Mouse (Mus musculus) v-Abl transformed pro-B cells (cell line): Measurements from ENCODE around the gene Prcc.
"Not testable (repeated sequence)": the region's sequence is repeated elsewhere in the genome, so short reads cannot be mapped to it uniquely, and the experiment has no call there.

Source experiments
- in situ Hi-C, 2 experiments: fragments of 400-800 bp; cut with MboI; formaldehyde crosslinking; loops; one replicate each; pipeline ENCODE4 v1.15.1; 2025; ENCODE audit not compliant: unreplicated experiment in 2 of 2

Gene Prcc

DNA sequence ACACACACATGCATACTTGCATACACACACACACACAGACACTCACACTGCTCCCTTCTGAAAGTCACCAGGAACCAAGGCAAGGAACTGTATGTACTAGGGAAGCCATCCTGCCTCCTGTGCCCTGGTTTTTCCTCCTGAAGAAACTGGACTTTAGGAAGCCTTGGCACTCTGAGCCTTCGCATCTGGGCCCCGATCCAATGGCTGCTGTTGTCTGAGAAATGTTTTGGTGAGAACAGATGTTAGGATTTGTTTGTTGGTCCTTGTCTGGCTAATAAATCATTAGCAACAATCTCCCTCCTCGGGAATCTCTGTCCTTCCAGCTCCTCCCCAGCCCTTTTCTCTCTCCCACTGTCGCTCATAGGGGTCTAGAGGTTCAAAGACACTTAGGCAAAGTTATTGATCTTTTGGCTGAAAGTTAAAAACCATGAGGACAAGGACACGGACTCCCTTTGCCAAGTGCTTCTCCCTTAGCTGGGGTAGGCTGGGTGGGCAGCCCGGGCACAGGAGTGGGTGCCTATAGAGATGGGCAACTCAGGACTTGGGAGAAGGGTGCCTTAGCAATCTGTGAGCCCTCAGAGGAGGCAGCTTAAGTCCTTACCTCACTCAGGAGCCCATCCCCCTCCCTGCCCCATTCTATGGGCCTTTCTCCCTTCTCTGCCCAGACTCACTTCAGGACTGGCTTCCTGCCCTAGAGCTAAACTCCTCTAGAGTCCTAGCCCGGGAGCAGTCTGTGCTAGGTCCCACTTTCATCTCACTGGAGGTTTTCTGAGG, 30.4 kb downstream of the Prcc start:
- in situ Hi-C loops: loop anchor here (5.0 kb wide), 2 partner anchors 38 to 58 kb away; partner anchors contain the start of genes Insrr (in 1 of the 2) and Ntrk1 (in 1 of the 2)

DNA sequence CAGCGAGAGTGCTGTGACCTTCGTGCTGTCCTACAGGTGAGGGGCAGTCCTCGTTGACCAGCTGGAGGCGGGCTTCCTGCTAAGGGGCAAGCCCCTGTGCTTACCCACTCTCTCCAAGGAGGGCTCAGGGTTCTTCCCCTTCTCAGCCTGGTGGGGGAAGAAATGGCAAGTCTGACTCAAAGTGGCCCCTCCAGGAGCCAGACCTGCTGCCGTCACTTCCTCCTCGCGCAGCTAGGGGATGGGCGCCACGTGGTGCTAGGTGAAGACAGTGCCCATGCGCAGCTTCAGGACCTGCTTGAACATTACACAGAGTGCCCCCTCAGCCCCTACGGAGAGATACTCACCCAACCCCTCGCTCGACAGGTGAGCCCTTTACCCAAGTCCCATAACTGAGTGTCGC, 36.3 kb downstream of the Prcc start:
- in situ Hi-C loops: no loop called here

DNA sequence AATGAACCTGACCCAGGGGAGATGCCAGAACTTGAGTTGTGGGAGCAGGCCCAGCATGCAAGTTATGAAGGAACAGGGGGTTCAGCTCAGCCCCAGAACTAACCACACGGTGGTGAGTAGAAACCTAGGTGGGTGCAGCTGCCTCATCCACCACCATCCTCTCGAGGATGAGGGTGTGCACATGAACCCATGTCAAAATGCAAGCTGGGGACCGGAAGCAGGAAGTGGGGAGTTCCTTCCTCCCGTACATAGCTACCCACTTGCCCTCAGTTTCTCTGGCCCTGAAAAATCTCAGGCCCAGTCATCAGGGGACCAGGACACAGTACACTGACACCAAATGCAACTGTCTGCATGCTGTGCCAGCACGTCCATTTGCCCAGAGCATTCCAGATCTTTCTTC, 37.7 kb downstream of the Prcc start:
- in situ Hi-C loops: no loop called here

DNA sequence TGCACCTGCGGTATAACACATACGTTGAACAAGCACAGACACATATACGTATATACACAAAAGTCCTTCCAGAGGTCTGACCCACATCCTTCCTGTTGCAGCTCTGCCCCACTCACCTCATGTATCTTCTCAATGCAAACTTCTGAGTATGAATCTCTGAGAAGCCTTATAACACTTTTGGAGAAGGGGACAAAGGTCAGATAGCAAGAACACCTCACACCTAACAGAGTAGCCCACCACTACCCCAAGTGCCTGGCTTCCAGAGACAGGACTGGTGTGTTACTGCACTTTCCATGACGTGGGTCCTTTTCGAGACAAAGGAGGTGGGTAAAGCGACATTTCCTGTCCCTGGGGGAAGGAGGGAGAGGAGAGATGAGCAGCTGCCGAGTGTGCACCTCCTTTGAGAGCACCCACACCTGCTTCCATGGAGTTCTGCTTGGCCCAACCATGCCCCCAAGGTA, 38.7 kb downstream of the Prcc start, which contains the start of gene Sh2d2a:
Gene Sh2d2a (plus strand): TSS at position 106 of the 461 bp plus-strand sequence.
- in situ Hi-C loops: no loop called here

DNA sequence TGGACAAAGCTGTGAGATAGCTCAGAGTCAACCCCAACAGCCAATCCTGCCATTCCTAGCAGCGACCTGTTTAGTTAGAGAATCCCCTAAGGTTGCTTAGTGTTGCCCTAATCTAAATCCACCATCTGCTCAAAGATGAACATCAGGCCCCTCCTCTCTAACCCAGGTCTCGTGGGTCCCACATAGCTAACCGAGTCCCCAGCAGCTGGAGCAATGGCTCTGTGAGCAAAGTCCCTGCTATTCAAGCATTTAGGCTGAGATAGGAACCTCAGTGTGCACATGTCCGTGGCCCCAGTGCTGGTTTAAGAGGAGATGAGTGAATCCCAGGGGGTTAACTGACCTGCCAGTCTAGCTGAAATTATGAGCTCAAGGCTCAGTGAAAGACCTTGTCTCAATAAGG, 39.2 kb downstream of the Prcc start:
- in situ Hi-C loops: no loop called here

DNA sequence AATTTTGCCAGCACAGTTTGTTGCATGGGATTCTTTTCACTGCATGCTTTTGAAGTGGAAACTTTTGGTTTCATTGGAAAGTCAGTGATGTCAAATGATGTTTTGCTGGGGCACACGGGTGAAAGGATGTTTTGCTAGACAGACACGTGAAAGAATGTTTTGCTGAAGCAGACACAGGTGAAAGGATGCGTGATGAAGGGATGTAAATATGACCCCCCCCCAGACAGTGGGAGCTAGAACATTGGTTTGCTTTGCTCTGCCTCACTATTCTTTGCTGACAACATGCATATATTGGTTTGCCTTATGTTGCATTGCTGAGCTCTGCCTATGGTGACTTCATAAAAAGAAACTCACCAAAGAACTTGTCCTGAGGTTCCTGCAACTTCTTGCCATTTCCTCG, 40.4 kb downstream of the Prcc start:
- in situ Hi-C loops: no loop called here

DNA sequence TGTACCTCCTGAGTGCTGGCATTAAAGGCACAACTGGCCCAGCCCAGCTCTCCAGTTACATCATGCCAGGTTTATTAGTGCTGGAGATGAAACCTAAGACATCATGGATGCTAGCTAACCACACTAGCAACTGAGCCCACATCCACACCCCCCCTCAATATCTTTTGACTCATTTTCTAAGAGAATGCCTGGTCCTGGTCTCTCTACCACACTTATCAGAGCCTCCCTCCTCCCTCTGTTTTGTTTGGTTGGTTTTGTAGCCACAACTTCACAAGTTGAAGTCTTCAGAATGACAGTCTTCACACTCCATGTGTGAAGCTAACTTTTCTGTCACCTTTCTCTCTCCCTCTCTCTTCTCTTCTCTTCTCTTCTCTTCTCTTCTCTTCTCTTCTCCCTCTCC, 44.5 kb downstream of the Prcc start:
- in situ Hi-C loops: no loop called here

DNA sequence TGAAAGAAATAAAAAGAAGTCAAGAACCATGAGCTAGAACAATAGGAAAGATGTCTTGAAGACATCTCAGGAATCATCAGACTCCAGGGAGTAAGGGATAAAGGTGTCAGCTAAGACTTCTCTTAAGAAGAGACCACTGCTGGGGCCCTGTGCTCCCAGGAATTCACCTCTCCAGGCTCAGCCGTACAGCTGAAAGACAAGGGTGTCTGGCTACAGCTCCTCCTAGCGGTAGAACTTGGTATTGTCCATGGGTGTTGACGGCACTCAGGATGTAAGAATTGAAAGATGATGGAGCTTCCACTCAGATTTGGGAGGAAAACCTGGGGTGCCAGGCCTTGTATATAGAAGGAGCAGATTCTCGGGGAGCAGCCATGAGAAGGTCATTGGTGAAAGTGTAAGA, 46.8 kb downstream of the Prcc start:
- in situ Hi-C loops: no loop called here

DNA sequence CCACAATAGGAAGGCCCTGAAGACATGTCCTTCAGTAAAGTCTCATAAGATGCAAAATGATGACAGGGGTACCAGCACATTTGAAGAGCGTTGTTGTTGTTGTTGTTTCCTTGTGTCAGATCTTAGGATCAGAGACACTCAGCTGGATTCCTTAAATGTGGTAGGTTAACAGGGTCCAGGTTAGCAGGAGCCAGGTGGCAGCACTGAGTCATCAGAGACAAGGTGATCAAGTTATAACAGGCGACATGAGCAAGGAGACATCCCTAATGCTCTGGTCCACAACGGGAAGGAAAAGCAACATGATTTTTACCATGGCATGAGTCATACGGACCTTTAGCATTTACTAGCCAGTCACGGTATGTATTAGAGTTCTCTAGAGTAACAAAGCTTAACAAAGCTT, 51.9 kb downstream of the Prcc start:
- in situ Hi-C loops: no loop called here

DNA sequence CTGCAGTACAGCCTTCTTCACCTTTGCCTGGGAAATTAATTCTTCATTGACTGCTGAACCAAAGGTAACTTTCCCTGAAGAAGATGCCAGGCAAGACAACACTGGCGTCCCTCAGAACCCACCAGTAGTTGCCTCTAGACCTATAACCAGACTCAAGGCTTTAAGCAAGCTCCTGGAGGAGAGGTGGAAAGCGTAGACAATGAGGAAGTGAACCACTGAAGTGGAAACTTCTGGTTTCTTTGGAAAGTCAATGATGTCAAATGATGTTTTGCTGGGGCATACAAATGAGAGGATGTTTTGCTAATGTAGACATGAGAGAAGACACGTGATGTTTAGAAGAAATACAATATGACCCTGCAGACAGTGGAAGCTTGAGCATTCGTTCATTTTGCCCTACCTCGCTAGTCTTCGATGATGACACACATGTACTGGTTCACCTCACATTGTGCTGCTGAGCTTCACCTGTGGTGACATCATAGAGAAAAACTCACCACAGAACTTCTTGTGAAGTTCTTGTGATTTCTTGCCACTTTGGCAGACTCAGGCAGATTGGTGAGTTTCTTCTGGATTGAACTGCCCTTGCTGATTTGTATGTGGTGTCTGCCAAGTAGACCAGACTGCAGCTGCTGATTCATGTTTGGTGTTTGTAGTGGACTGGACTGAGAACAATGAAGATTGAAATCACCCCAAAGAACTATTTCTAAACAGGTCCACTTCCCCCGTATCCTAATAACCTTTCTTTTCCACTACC, 53.1 kb downstream of the Prcc start:
- in situ Hi-C loops: no loop called here

DNA sequence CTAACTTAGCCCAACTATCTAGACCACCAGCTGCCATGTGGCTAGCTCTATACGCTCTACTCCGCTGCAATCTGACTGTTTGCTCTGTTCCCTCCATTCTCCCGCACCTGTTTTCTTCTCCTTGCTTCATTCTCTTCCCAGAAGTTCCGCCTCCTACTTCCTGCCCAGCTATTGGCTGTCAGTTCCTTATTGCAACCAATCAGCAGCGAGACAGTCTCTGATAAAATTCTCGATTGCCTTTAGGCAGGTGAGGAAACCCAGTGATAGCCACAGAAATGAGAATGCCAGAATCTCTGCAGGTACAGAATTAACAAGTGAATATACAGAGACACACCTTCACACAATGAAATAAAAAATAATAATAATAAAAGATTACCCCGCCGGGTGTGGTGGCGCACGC, 56.4 kb downstream of the Prcc start:
- in situ Hi-C loops: no loop called here

DNA sequence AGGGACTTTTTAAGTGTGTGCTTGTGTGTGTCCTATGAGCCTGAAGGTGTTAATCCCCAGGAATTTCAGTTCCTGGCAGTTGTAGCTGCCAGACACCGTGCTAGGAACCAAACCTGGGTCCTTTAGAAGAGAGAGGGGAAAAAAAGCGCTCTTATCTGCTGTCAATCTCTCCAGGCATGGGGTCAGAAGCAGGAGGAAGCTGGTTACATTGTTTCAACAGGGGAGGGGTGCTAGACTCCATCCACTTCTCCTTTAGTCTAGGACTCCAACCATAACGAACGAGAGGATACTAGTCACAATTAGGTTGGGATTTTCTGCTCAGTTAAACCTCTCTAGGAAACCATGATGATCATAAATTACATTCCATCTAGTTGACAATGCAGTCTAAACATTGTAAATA, 57.0 kb downstream of the Prcc start:
- in situ Hi-C loops: no loop called here

DNA sequence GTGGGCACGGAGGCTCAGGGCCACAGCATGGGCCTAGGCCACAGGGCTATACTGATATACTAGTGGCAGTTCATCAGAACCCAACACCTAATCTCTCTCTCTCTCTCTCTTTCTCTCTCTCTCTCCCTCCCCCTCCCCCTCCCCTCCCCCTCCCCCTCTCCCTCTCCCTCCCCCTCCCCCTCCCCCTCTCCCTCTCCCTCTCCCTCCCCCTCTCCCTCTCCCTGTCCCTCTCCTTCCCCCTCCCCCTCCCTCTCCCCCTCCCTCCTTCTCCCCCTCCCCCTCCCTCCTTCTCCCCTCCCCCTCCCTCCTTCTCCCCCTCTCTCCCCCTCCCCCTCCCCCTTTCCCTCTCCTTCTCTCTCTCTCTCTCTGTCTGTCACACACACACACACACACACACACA, 61.2 kb downstream of the Prcc start, which contains the start of gene Pear1:
Gene Pear1 (minus strand): TSS at position 101 of the 400 bp plus-strand sequence.
- in situ Hi-C loops: not testable (repeated sequence)

DNA sequence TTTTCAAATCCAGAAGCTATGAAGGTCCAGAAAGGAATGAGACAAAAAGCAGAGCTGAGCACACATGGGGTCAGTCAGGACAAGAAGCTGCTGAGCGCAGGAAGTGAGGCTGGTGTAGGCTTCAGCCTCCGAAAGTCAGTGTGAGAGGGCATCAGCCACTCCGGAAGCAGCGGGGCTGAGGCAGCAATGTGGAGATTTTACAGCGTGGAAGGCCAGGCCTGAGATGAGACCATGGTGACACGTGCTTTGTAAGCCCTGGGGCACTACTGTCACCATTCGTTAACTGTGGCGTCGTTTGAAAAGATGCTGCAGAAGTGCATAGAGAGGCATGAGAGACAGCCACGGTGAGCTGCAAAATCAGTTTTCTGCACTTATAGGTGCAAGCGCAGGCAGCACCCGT, 67.2 kb downstream of the Prcc start:
- in situ Hi-C loops: loop anchor here (5.0 to 10.0 kb wide), 4 partner anchors 39 to 63 kb away; no protein-coding TSS in a partner anchor

DNA sequence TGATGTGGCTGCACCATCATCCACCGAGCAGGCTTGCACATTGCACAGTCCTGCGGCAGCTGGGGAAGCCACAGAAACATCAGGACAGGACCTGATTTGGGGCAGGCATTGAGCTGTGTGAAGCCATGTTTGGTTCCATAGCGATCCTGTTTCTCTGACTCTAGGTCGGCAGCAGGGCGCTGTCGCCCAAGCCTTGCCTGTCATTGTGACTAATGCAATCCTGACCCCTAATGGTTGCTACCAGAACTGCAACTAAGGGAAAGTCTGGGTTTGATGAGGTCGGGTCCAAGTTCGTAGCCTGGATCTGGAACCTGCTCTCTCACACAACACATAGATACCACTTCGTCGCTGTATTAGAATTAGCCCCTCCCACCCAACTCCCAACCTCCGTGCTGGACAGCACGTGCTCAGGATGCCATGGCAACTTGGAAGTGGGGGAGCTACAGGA, 68.7 kb downstream of the Prcc start:
- in situ Hi-C loops: loop anchor here (5.0 to 10.0 kb wide), 4 partner anchors 41 to 62 kb away; no protein-coding TSS in a partner anchor

DNA sequence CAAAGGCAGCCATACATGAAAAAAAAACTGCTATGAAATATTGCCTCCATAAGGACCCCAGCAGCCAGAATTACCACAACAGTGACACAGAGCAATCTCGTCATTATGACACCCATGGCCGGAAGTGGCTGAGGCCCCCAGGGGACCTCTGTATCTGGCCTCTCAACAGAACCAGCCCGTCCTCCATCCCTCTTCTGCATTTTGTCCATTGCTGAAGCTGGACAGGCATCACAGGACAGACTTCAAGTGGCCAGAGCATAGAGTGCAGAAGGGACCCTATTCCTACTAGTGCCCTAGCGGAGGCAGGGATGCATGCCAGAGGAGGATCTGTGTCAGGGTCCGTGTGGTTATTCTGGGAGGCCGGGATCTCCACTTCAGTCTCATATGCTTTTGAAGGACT, 69.2 kb downstream of the Prcc start:
- in situ Hi-C loops: loop anchor here (5.0 to 10.0 kb wide), 4 partner anchors 41 to 61 kb away; no protein-coding TSS in a partner anchor

DNA sequence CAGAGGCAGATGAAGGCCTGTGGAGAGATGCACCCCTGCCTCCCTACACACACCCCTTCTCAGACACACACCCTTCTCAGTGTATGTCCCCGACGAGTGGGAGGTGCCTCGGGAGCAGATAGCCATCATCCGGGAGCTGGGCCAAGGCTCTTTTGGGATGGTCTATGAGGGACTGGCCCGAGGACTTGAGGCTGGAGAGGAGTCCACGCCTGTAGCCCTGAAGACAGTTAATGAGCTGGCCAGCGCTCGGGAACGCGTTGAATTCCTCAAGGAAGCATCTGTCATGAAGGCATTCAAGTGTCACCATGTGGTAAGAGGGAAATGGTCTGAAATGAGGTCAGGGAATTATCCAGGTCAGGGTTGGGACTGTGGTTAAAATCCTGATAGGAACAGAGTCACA, 72.5 kb downstream of the Prcc start:
- in situ Hi-C loops: loop anchor here in 1 of 2 experiments (10.0 kb wide), 1 partner anchor 58 kb away; no protein-coding TSS in a partner anchor

DNA sequence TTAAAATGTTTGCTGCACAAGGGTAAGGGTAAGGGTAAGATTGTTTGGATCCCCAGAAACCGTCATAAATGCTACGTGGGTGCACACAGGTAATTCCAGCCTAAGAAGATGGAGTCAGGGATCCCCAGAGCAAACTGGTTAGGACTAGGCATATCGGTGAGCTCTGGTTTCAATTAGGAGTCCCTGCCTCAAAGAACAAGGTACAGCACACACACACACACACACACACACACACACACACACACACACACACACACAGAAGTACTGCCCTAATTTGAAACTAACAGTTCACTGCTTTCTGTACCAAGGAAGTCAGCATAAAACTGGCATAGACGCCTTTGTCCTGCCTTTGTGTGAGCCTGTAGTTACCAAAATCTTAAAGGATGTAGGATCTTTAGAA, 73.0 kb downstream of the Prcc start:
- in situ Hi-C loops: loop anchor here in 1 of 2 experiments (10.0 kb wide), 1 partner anchor 58 kb away; no protein-coding TSS in a partner anchor

DNA sequence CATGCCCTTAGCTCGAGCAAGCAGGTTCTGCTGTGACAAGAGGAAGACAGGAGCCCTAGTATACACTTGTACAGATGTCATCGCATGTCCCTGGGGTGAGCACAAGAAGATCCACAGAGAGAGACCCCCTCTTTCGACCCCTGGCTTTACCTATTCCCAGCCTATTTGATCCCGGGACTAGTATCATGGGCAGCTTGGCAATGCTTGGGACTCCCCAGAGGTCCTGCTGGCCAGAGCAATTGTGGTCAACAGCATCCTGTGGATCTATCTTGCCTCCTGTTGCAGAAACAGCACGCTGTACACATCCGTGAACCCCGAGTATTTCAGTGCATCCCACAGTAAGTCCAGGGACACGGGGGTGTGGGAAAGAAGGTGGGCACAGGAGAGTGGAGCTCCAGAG, 74.1 kb downstream of the Prcc start:
- in situ Hi-C loops: loop anchor here in 1 of 2 experiments (10.0 kb wide), 1 partner anchor 56 kb away; no protein-coding TSS in a partner anchor

DNA sequence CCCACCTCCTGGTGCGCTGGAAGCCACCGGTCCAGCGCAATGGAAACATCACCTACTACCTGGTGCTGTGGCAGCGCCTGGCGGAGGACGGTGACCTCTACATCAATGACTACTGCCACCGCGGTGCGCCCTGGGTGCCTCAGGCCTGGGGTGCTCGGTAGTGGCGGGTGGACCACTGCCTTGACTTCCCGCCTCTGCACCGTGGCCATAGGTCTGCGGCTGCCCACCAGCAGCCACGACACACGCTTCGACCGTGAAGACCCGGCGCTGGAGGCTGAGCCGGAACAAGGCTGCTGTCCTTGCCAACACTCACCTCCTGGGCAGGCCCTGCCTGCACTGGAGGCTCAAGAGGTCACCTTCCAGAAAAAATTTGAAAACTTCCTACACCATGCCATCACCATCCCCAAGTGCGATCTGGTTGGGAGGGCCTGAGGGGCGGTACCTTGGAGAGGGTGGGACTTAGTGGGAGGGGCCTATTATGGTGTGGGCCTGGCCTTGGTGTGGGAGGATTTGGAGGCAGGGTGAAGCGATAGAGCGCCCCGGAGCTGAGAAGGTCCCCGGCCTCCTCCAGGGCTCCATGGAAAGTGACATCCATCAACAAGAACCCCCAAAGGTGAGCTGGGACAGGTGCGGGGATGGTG, 76.0 kb downstream of the Prcc start:
- in situ Hi-C loops: no loop called here
